Mouse (Mus musculus): ENCODE measurements around the gene Ubp1.

The Ubp1 gene

DNA sequence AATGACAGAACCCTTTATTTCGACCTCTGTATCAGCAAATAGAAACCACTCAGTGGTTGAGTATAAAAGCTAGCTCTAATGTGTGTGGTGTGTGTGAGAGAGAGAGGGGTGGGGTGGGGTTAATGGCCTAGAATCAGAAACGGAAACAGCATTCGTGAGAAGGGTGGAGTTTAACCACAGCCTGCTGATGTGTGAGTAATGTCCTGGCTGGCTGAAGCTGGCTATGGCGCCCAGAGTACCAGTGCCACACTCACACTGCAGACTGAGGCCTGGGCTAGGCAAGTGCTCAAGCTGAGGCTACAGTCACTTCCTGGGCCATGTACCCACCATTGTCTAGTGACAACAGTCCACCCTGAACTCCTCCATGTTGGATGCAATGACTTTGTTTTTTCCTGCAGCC is 85.7 kb downstream of the Ubp1 start:
- DNase-seq: no peak

DNA sequence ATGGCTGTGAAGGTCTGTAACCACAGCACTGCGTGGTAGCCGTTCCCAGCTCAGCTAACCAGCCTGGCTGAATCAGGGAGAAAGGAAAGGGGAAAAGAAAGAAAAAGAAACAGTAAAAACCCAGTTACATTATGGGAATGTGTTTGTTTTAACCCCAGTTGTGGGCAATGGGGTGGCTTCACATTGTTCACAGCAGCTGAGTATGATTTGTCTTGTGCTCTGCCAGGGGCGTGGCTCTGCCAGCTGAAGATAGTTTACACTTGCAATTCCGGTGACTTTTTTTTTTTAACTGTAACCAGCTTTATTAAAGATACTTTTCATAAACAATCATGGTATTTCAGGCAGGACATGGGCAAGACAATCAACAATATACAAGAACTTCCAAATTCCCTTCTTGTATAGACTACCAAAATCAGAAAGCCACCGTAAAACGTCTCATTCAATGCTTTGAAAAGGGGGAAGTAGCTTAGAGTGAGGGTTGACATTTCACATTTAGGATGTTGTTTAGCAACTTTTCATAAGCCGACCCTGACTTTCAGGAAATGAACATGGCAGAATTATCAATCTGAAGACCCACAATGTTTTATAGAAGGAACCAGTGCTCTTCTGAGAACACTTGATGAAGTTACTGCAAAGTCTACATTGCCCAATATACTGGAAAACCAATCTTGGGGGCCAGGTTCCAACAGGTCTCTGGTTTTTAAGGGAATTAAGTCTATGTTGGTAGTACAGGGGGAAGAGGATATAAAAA is 88.5 kb downstream of the Ubp1 start:
- no peak for DNase-seq

- no peak for DNase-seq
These were observed 91.4 kb downstream of the Ubp1 start for GRCm38 (mm10) chr9:114022141-114022540.

DNA sequence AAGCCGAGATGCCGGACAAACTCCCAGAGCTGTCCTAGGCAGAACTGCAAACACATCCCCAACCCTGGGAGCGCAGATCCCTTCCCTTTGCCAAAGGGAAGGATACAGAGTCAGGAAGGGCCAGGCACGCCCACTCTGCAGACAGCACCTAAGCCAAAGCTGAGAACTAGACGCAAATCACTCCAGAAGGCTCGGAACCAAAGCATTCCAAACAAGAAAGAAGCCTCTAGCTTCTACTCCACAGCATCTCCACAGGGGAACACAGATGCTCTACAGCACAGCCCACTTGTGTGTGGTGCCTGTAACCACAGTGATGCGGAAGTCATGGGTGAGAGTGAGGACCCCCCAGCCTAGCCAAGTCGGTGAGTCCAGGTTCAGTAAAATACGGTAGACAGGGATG is 94.4 kb downstream of the Ubp1 start:
- no peak for DNase-seq

DNA sequence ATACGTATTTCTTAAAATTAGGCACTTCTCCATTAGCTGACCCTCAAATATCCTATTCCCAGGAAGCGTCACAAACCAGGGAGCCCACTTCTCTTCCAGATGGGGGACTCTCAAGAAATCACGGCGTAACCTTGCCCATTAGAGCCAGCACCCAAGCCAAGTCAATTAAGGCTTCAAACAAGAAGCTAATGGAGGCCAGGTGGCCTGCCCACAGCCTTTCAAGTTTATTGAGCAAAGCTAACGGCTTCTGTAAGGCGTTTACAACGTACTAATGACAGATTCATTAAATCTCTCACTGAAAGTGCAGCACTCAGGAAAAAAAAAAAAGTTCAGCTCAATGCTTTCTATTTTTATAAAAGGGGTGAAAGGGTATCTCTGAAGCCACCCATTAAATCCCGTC is 95.1 kb downstream of the Ubp1 start:
- no peak for DNase-seq

- DNase-seq: peak; percentile 84 to 90
These were observed 95.7 kb downstream of the Ubp1 start for GRCm38 (mm10) chr9:114026261-114026934.

Data from cerebellum, postnatal 36 days (tissue).